Mouse (Mus musculus): ENCODE data around the gene Acad10. TPM values are rescaled to one million over a fixed set of nuclear protein-coding genes. Genes with fewer than 3 reads are reported as not detected.
A peak's percentile ranks its signal among the peaks of the same experiment; 100 is the strongest.

Acad10 gene
- polyA plus RNA-seq, 1 experiment from 2014 or later, result 1.7 TPM

- ATAC-seq (ENCODE audit: extremely low read depth, insufficient number of reproducible peaks, low FRiP score, low TSS enrichment), result no peak
- 74% methylated on average over 6 of the region's 6 CpGs for WGBS
- H3K27ac ChIP-seq (replicated peaks), result no peak overlapping the region
- H3K36me3 ChIP-seq, result no peaks in the 10 kb centered on the region
- H3K9ac ChIP-seq, result no peak overlapping the region
- no peaks in the 10 kb centered on the region for H3K9me3 ChIP-seq
- peaks cover 13% of the 10 kb centered on the region; the same call in 1 of the 2 replicates for H3K27me3 ChIP-seq (replicated peaks)
- H3K4me1 ChIP-seq, result peaks cover 42% of the 10 kb centered on the region
- peak overlapping the region; percentile 98; the same call in 1 of the 2 replicates for H3K4me2 ChIP-seq
- no peak overlapping the region for H3K4me3 ChIP-seq
Observed at GRCm38 (mm10) chr5:121594714-121595313, 65.5 kb downstream of the Acad10 start.

- Histone ChIP-seq H3K4me1 (peaks cover 42% of the 10 kb centered on the region), H3K36me3 (no peaks in the 10 kb centered on the region), H3K4me3 (peak within 1 kb of the TSS; percentile 68), H3K9me3 (no peaks in the 10 kb centered on the region), H3K27ac (replicated peaks) (peak within 1 kb of the TSS; percentile 67), H3K9ac (peak within 1 kb of the TSS; percentile 89), H3K27me3 (replicated peaks) (peaks cover 8% of the 10 kb centered on the region; the same call in 1 of the 2 replicates), H3K4me2 (peak within 1 kb of the TSS; percentile 98)
- WGBS, result 3% methylated on average over 47 of the region's 47 CpGs
- ATAC-seq (ENCODE audit: extremely low read depth, insufficient number of reproducible peaks, low FRiP score, low TSS enrichment), result peak; percentile 63
Observed at GRCm38 (mm10) chr5:121593451-121594401, 66.6 kb downstream of the Acad10 start, which contains the start of gene Aldh2. Gene Aldh2 (minus strand): TSS chr5:121593824.

- Histone ChIP-seq H3K27me3 (replicated peaks) (0 out of 2 replicates have a peak, but pooled peaks cover 2% of the 10 kb centered on the region), H3K36me3 (no peaks in the 10 kb centered on the region), H3K4me2 (peak overlapping the region; percentile 98), H3K4me1 (peaks cover 42% of the 10 kb centered on the region), H3K9me3 (no peaks in the 10 kb centered on the region), H3K9ac (peak overlapping the region; percentile 89), H3K4me3 (peak overlapping the region; percentile 68), H3K27ac (replicated peaks) (no peak overlapping the region; the same call in 1 of the 2 replicates)
- WGBS, result 5% methylated on average over 33 of the region's 33 CpGs
- ATAC-seq (ENCODE audit: extremely low read depth, insufficient number of reproducible peaks, low FRiP score, low TSS enrichment), result no peak
Observed at GRCm38 (mm10) chr5:121592816-121593407, 67.4 kb downstream of the Acad10 start.

GRCm38 (mm10) chr5:121592064-121592815, 68.1 kb downstream of the Acad10 start:
- H3K27ac ChIP-seq (replicated peaks), result no peak overlapping the region
- no peak for ATAC-seq (ENCODE audit: extremely low read depth, insufficient number of reproducible peaks, low FRiP score, low TSS enrichment)
- peaks cover 44% of the 10 kb centered on the region for H3K4me1 ChIP-seq
- H3K36me3 ChIP-seq, result no peaks in the 10 kb centered on the region
- H3K27me3 ChIP-seq (replicated peaks), result 0 out of 2 replicates have a peak, but pooled peaks cover 2% of the 10 kb centered on the region
- 66% methylated on average over 11 of the region's 11 CpGs for WGBS
- H3K9me3 ChIP-seq, result no peaks in the 10 kb centered on the region
- H3K4me3 ChIP-seq, result peak overlapping the region; percentile 68
- peak overlapping the region; percentile 98 for H3K4me2 ChIP-seq
- no peak overlapping the region; the same call in 1 of the 2 replicates for H3K9ac ChIP-seq

GRCm38 (mm10) chr5:121591417-121592063, 68.8 kb downstream of the Acad10 start:
- H3K9ac ChIP-seq, result peak overlapping the region; percentile 40; the same call in 1 of the 2 replicates
- H3K36me3 ChIP-seq, result no peaks in the 10 kb centered on the region
- peak overlapping the region; percentile 98 for H3K4me2 ChIP-seq
- peaks cover 50% of the 10 kb centered on the region for H3K4me1 ChIP-seq
- no peak for ATAC-seq (ENCODE audit: extremely low read depth, insufficient number of reproducible peaks, low FRiP score, low TSS enrichment)
- no peak overlapping the region for H3K4me3 ChIP-seq
- WGBS, result 46% methylated on average over 11 of the region's 11 CpGs
- H3K27me3 ChIP-seq (replicated peaks), result 0 out of 2 replicates have a peak, but pooled peaks cover 2% of the 10 kb centered on the region
- H3K9me3 ChIP-seq, result no peaks in the 10 kb centered on the region
- no peak overlapping the region for H3K27ac ChIP-seq (replicated peaks)

- ATAC-seq (ENCODE audit: extremely low read depth, insufficient number of reproducible peaks, low FRiP score, low TSS enrichment), result no peak
- Histone ChIP-seq H3K4me2 (no peak overlapping the region), H3K27me3 (replicated peaks) (0 out of 2 replicates have a peak, but pooled peaks cover 2% of the 10 kb centered on the region), H3K27ac (replicated peaks) (no peak overlapping the region), H3K9me3 (no peaks in the 10 kb centered on the region), H3K36me3 (no peaks in the 10 kb centered on the region), H3K4me3 (no peak overlapping the region), H3K9ac (no peak overlapping the region), H3K4me1 (peaks cover 44% of the 10 kb centered on the region)
- WGBS, result 75% methylated on average over 6 of the region's 6 CpGs
Observed at GRCm38 (mm10) chr5:121589928-121590327, 70.4 kb downstream of the Acad10 start.

GRCm38 (mm10) chr5:121586400-121587039, 73.8 kb downstream of the Acad10 start:
- Histone ChIP-seq H3K4me1 (peaks cover 28% of the 10 kb centered on the region), H3K9me3 (no peaks in the 10 kb centered on the region), H3K9ac (no peak overlapping the region), H3K27ac (replicated peaks) (no peak overlapping the region), H3K36me3 (no peaks in the 10 kb centered on the region), H3K4me2 (no peak overlapping the region), H3K4me3 (no peak overlapping the region), H3K27me3 (replicated peaks) (no peaks in the 10 kb centered on the region)
- 57% methylated on average over 6 of the region's 6 CpGs for WGBS
- ATAC-seq (ENCODE audit: extremely low read depth, insufficient number of reproducible peaks, low FRiP score, low TSS enrichment), result no peak

GRCm38 (mm10) chr5:121585699-121586098, 74.6 kb downstream of the Acad10 start:
- Histone ChIP-seq H3K4me3 (no peak overlapping the region), H3K4me2 (no peak overlapping the region), H3K27ac (replicated peaks) (no peak overlapping the region), H3K9ac (no peak overlapping the region), H3K27me3 (replicated peaks) (no peaks in the 10 kb centered on the region), H3K36me3 (no peaks in the 10 kb centered on the region), H3K4me1 (peaks cover 22% of the 10 kb centered on the region), H3K9me3 (no peaks in the 10 kb centered on the region)
- 77% methylated on average over 5 of the region's 5 CpGs for WGBS
- no peak for ATAC-seq (ENCODE audit: extremely low read depth, insufficient number of reproducible peaks, low FRiP score, low TSS enrichment)

- Histone ChIP-seq H3K4me3 (no peak overlapping the region), H3K27me3 (replicated peaks) (no peaks in the 10 kb centered on the region), H3K36me3 (peaks cover 6% of the 10 kb centered on the region), H3K9me3 (no peaks in the 10 kb centered on the region), H3K4me2 (no peak overlapping the region), H3K9ac (no peak overlapping the region), H3K27ac (replicated peaks) (no peak overlapping the region), H3K4me1 (peaks cover 22% of the 10 kb centered on the region)
- WGBS, result 87% methylated on average over 10 of the region's 10 CpGs
- ATAC-seq (ENCODE audit: extremely low read depth, insufficient number of reproducible peaks, low FRiP score, low TSS enrichment), result no peak
Observed at GRCm38 (mm10) chr5:121585005-121585404, 75.3 kb downstream of the Acad10 start.
